Mouse (Mus musculus) embryonic stem cell, embryonic (primary cell): ENCODE results near the gene Dzip1l.
"Not testable (repeated sequence)": the region's sequence is repeated elsewhere in the genome, so short reads cannot be mapped to it uniquely, and the experiment has no call there.

Source experiments
- CTCF ChIA-PET, 4 experiments: fragments of 300-600 bp in 2 of 4; fragments of 350-600 bp in 2 of 4; sonication (Branson Sonifier 250); formaldehyde crosslinking; loops; one replicate each; lab custom pipeline; 2022; ENCODE audit warnings: inconsistent platforms in 2 of 4; lab: Charles Lee
- POLR2A ChIA-PET, 4 experiments: fragments of 300-600 bp in 2 of 4; fragments of 350-600 bp in 2 of 4; sonication (Branson Sonifier 250); formaldehyde crosslinking; loops; one replicate each; lab custom pipeline; 2022; ENCODE audit warnings: antibody characterized with exemption in 4 of 4, inconsistent platforms in 1 of 4; lab: Charles Lee

Dzip1l gene

GRCm38 (mm10) chr9:99629281-99630011 lies at the start of gene Dzip1l:
Gene Dzip1l, plus strand, starts transcription at chr9:99629496.
- POLR2A ChIA-PET: interaction anchor here (0.5 to 1.7 kb wide), 35 partner anchors 8 to 1248 kb away, joined by 3 to 11 read pairs (median 3); partner anchors contain the start of genes Armc8 (in 3 of the 4) and Dbr1 (in 1 of the 4)

GRCm38 (mm10) chr9:99580655-99581054 lies 48.6 kb upstream of the Dzip1l start:
- POLR2A ChIA-PET: interaction anchor here in 2 of 4 experiments (0.6 to 2.7 kb wide), 9 partner anchors 9 to 130 kb away, joined by 3 to 17 read pairs (median 4); partner anchors contain the start of genes Armc8 (in 2 of the 2), Dzip1l (in 1 of the 2) and Nme9 (in 1 of the 2)
- CTCF ChIA-PET: interaction anchor here in 3 of 4 experiments (0.7 to 1.5 kb wide), 7 partner anchors 49 to 129 kb away, joined by 3 to 8 read pairs (median 3); partner anchors contain the start of genes Dzip1l (in 1 of the 3) and Nme9 (in 1 of the 3)

More at GRCm38 (mm10) chr9:99629281-99630011, at the start of gene Dzip1l:
- CTCF ChIA-PET: interaction anchor here (0.6 to 2.3 kb wide), 15 partner anchors 20 to 576 kb away, joined by 3 to 10 read pairs (median 4); partner anchors contain the start of genes Mras (in 1 of the 4) and Nme9 (in 1 of the 4)

- POLR2A ChIA-PET: interaction anchor here (0.5 to 1.7 kb wide), 16 partner anchors 9 to 360 kb away, joined by 3 to 13 read pairs (median 4); partner anchors contain the start of genes Armc8 (in 4 of the 4), Dbr1 (in 2 of the 4) and Dzip1l (in 1 of the 4)
- CTCF ChIA-PET: interaction anchor here (0.5 to 3.3 kb wide), 77 partner anchors 11 to 1152 kb away, joined by 3 to 40 read pairs (median 4); partner anchors contain the start of genes Dzip1l (in 4 of the 4), Armc8 (in 3 of the 4), Dbr1 (in 2 of the 4) and A4gnt (in 1 of the 4)
Measured at GRCm38 (mm10) chr9:99587505-99588202, 41.6 kb upstream of the Dzip1l start.

- ChIA-PET POLR2A (interaction anchor here in 3 of 4 experiments (0.6 to 2.0 kb wide), 6 partner anchors 11 to 611 kb away, joined by 4 to 7 read pairs (median 4); partner anchors contain the start of genes Armc8 (in 2 of the 3), Dbr1 (in 1 of the 3) and Dzip1l (in 1 of the 3)), CTCF (interaction anchor here (0.5 to 1.7 kb wide), 10 partner anchors 14 to 863 kb away, joined by 3 to 15 read pairs (median 3); no protein-coding TSS in a partner anchor)
Measured at GRCm38 (mm10) chr9:99591144-99591543, 38.2 kb upstream of the Dzip1l start.

GRCm38 (mm10) chr9:99599127-99599526 lies 30.2 kb upstream of the Dzip1l start:
- POLR2A ChIA-PET, CTCF ChIA-PET: not testable (repeated sequence)

GRCm38 (mm10) chr9:99603566-99603965 lies 25.7 kb upstream of the Dzip1l start:
- CTCF ChIA-PET: no interaction called here
- POLR2A ChIA-PET: no interaction called here

GRCm38 (mm10) chr9:99612202-99612601 lies 17.1 kb upstream of the Dzip1l start, which contains the start of gene A4gnt:
Gene A4gnt, plus strand, starts transcription at chr9:99612502.
- CTCF ChIA-PET: interaction anchor here in 2 of 4 experiments (0.6 to 3.2 kb wide), 2 partner anchors 25 to 54 kb away, joined by 3 to 10 read pairs; no protein-coding TSS in a partner anchor
- POLR2A ChIA-PET: interaction anchor here in 1 of 4 experiments (1.4 kb wide), 1 partner anchor 17 kb away, joined by 3 read pairs; the partner anchor contains the start of gene Dzip1l

- CTCF ChIA-PET: interaction anchor here in 1 of 4 experiments (0.9 kb wide), 1 partner anchor 32 kb away, joined by 4 read pairs; no protein-coding TSS in a partner anchor
- POLR2A ChIA-PET: no interaction called here
Measured at GRCm38 (mm10) chr9:99619688-99620087, 9.6 kb upstream of the Dzip1l start.

GRCm38 (mm10) chr9:99620196-99620595 lies 9.1 kb upstream of the Dzip1l start:
- ChIA-PET POLR2A (interaction anchor here in 1 of 4 experiments (0.6 kb wide), 1 partner anchor 9 kb away, joined by 4 read pairs; the partner anchor contains the start of gene Dzip1l), CTCF (interaction anchor here in 1 of 4 experiments (0.9 kb wide), 1 partner anchor 32 kb away, joined by 4 read pairs; no protein-coding TSS in a partner anchor)

- ChIA-PET CTCF (no interaction called here), POLR2A (interaction anchor here in 1 of 4 experiments (0.6 kb wide), 1 partner anchor 54 kb away, joined by 5 read pairs; no protein-coding TSS in a partner anchor)
Measured at GRCm38 (mm10) chr9:99622034-99622433, 7.3 kb upstream of the Dzip1l start.

- CTCF ChIA-PET: interaction anchor here in 2 of 4 experiments (0.6 kb wide), 2 partner anchors 36 to 83 kb away, joined by 5 to 8 read pairs; no protein-coding TSS in a partner anchor
- POLR2A ChIA-PET: no interaction called here
Measured at GRCm38 (mm10) chr9:99622966-99623365, 6.3 kb upstream of the Dzip1l start.

- ChIA-PET CTCF (interaction anchor here in 2 of 4 experiments (0.7 to 1.3 kb wide), 2 partner anchors 36 to 1026 kb away, joined by 3 read pairs; no protein-coding TSS in a partner anchor), POLR2A (interaction anchor here in 2 of 4 experiments (0.5 to 1.0 kb wide), 2 partner anchors 15 to 36 kb away, joined by 3 to 5 read pairs; no protein-coding TSS in a partner anchor)
Measured at GRCm38 (mm10) chr9:99624117-99624516, 5.2 kb upstream of the Dzip1l start.

GRCm38 (mm10) chr9:99628581-99628980 lies 715 bp upstream of the Dzip1l start:
- ChIA-PET CTCF (interaction anchor here in 2 of 4 experiments (1.3 to 2.3 kb wide), 2 partner anchors 33 to 41 kb away, joined by 4 to 7 read pairs; no protein-coding TSS in a partner anchor), POLR2A (interaction anchor here in 2 of 4 experiments (0.8 to 1.7 kb wide), 12 partner anchors 9 to 249 kb away, joined by 3 to 11 read pairs (median 4); partner anchors contain the start of genes Armc8 (in 1 of the 2) and Dbr1 (in 1 of the 2))

GRCm38 (mm10) chr9:99630071-99630470 lies 775 bp downstream of the Dzip1l start:
- CTCF ChIA-PET: interaction anchor here (1.0 to 2.3 kb wide), 8 partner anchors 21 to 180 kb away, joined by 4 to 10 read pairs (median 4); partner anchors contain the start of gene Nme9 (in 1 of the 4)
- POLR2A ChIA-PET: interaction anchor here in 3 of 4 experiments (0.7 to 1.7 kb wide), 21 partner anchors 10 to 1013 kb away, joined by 3 to 11 read pairs (median 5); partner anchors contain the start of genes Armc8 (in 3 of the 3) and Dbr1 (in 1 of the 3)

- ChIA-PET POLR2A (interaction anchor here in 1 of 4 experiments (0.7 to 1.7 kb wide), 5 partner anchors 13 to 1012 kb away, joined by 3 to 6 read pairs (median 3); partner anchors contain the start of gene Armc8), CTCF (interaction anchor here in 2 of 4 experiments (1.6 to 1.8 kb wide), 2 partner anchors 31 to 180 kb away, joined by 4 to 10 read pairs; partner anchors contain the start of gene Nme9 (in 1 of the 2))
Measured at GRCm38 (mm10) chr9:99630528-99631125, 1.3 kb downstream of the Dzip1l start.

- CTCF ChIA-PET: interaction anchor here in 2 of 4 experiments (0.6 to 1.1 kb wide), 2 partner anchors 30 to 59 kb away, joined by 3 to 4 read pairs; no protein-coding TSS in a partner anchor
- POLR2A ChIA-PET: interaction anchor here in 2 of 4 experiments (0.6 to 1.7 kb wide), 4 partner anchors 16 to 580 kb away, joined by 3 to 6 read pairs (median 4); no protein-coding TSS in a partner anchor
Measured at GRCm38 (mm10) chr9:99631781-99632180, 2.5 kb downstream of the Dzip1l start.
